Mouse (Mus musculus): Measurements from ENCODE around the gene Gpr75.

Gene Gpr75

DNA sequence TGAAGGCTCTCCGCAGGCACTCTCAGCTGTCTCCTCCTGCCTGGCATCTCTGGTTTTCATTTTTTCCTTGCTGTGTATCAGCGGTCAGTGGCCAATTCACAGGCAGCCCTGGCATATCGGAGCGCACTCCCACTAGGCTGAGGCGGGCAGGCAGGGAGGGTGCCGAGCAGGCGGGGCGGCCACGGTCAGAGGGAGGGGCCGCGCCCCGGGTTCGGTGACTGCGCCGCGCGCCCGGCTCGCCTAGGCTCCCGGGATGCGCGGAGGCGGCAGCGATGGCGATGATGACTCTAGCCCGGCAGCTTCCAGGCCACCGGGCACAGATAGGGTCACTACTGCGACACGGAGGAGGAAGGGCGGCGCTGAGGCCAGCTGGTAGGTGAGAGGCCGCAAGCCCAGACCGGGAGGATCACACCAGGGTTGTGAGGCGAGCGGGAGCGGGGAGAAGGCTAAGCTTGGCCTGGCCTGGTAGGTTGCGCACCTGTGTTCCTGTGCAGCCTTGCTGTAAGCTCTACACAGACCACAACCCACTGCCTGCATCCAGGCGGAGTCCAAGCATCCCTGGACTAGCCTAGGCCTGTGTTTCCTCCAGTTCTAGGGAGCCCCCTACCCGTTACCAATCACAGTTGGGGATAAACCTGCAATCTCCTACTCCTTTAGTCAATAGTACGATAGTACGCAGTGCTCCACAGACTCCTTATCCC is at the start of gene Gpr75, which contains the start of gene Asb3:
Gpr75 (plus strand) TSS at position 188 of the 701 bp plus-strand sequence.
Asb3 (plus strand) TSS at position 246 of the 701 bp plus-strand sequence.
- no peak for DNase-seq (ENCODE audit: low read depth, low spot score)
- H3K36me3 ChIP-seq (ENCODE audit: control insufficient read depth, insufficient read depth, low read length, poor library complexity, severe bottlenecking), result no peaks in the 10 kb centered on the region
- H3K27me3 ChIP-seq (ENCODE audit: control insufficient read depth, insufficient read depth, low read length, poor library complexity, severe bottlenecking), result no peaks in the 10 kb centered on the region

DNA sequence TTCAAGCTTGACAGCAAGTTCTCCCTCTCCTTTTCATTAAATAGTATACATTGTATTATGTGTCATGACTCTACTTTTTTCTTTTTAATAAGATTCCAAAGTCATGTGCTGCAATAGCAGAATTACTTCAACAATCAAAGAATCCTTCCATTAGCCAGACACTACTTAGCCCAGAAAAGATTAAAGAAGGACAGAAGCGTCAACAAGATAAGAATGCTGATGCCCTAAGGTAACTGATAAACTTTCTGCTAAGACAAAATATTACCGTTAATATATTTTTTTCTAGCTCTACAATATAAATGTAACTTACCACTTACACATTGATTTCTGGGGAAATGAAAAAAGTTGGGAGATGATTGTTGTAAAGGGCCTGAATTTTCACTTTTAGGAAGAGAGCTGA is 46.4 kb upstream of the Gpr75 start:
- peaks cover 6% of the 10 kb centered on the region; the same call in 1 of the 2 replicates for H3K36me3 ChIP-seq (ENCODE audit: control insufficient read depth, insufficient read depth, low read length, poor library complexity, severe bottlenecking)
- no peaks in the 10 kb centered on the region for H3K27me3 ChIP-seq (ENCODE audit: control insufficient read depth, insufficient read depth, low read length, poor library complexity, severe bottlenecking)
- DNase-seq (ENCODE audit: low read depth, low spot score), result no peak

DNA sequence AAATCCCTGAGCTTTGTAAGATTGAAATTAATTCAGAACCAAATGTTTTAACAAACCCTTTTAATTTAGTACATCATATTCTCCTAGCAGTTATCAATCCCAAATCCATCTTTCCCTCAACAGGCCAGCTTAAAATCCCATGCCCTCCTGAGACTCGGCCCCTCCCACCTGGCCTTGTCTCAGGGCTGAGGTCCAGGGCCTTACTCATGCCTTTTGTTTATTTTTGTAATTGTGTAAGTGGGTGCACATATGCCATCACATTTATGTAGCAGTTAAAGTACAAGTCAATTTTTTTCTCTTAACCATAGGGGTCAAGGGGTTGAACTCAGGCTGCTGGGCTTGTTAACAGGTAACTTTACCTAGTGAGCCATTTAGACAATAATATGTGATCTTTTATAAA is 40.8 kb upstream of the Gpr75 start:
- Histone ChIP-seq H3K36me3 (ENCODE audit: control insufficient read depth, insufficient read depth, low read length, poor library complexity, severe bottlenecking) (peaks cover 12% of the 10 kb centered on the region), H3K27me3 (ENCODE audit: control insufficient read depth, insufficient read depth, low read length, poor library complexity, severe bottlenecking) (no peaks in the 10 kb centered on the region)
- no peak for DNase-seq (ENCODE audit: low read depth, low spot score)

DNA sequence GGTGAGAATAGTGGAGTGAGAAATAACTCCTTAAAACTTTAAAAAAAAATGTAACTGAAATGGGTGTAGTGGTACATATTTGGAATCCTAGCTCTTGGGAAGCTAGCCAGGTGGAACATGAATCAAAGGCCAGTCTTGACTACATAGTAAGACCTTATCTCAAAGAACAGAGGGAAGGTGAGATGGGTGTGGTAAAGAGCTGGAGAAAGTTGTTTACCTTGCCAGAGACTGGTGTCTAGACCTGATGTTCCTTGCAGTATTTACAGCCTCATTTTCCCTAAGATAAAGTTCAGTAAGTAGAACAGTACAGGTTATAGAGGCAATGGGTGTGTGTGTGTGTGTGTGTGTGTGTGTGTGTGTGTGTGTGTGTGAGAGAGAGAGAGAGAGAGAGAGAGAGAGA is 12.7 kb upstream of the Gpr75 start:
- Histone ChIP-seq H3K27me3 (ENCODE audit: control insufficient read depth, insufficient read depth, low read length, poor library complexity, severe bottlenecking) (no peaks in the 10 kb centered on the region), H3K36me3 (ENCODE audit: control insufficient read depth, insufficient read depth, low read length, poor library complexity, severe bottlenecking) (peaks cover 7% of the 10 kb centered on the region; the same call in 1 of the 2 replicates)
- DNase-seq (ENCODE audit: low read depth, low spot score), result no peak

DNA sequence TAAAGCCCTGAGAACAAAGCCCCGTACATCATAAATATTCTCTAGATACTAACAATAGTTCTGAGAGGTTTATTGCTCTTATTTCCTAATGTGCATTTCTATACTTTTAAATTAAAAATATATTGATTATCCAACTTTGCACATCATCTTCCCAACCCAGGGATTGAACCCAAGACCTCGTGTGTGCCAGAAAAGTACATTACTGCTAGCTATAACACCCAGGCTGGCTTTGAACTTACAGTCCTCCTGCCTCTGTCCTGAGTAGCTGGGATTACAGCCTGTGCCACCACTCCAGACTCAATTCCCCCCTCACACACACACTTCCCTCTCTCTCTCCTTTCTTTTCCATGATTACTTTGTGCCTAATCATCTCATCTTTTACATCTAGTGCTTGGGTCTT is 3.0 kb downstream of the Gpr75 start:
- Histone ChIP-seq H3K27me3 (ENCODE audit: control insufficient read depth, insufficient read depth, low read length, poor library complexity, severe bottlenecking) (no peaks in the 10 kb centered on the region), H3K36me3 (ENCODE audit: control insufficient read depth, insufficient read depth, low read length, poor library complexity, severe bottlenecking) (no peaks in the 10 kb centered on the region)
- DNase-seq (ENCODE audit: low read depth, low spot score), result no peak

DNA sequence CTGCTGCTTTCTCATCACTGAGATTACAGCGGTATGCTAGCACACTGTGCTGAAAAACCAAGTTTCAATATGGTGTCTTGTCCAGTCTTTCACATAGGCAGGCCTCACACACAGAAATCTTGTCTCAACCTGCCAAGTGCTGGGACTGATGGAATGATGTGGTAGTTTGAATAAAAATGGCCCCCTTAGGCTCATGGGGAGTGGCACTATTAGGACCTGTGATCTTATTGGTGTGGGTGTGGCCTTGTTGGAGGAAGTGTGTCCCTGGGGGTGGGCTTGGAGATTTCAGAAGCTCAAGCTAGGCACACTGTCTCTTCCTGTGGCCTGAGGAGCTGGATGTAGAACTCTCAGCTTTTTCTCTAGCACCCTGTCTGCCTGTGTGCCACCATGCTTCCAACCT is 11.0 kb downstream of the Gpr75 start:
- DNase-seq (ENCODE audit: low read depth, low spot score), result no peak
- no peaks in the 10 kb centered on the region for H3K27me3 ChIP-seq (ENCODE audit: control insufficient read depth, insufficient read depth, low read length, poor library complexity, severe bottlenecking)
- no peaks in the 10 kb centered on the region for H3K36me3 ChIP-seq (ENCODE audit: control insufficient read depth, insufficient read depth, low read length, poor library complexity, severe bottlenecking)

DNA sequence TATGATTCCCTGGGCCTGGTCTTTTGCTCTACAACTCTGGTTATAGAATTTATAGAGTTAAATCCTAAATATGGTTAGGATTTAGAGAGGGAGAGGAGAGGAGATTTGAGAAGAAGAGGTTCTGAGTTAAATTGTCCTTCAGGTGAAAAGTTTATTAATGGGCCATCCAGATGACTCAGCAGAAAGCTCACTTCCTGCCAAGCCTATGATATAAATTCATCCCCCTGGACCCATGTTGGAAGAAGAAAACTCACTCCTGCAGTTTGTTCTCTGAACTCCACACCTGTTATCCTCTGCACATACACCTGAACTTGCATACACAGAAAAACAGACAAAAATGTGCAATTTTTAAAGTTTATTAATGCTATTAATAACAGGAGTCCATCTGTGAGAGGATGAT is 14.2 kb downstream of the Gpr75 start:
- no peak for DNase-seq (ENCODE audit: low read depth, low spot score)
- H3K27me3 ChIP-seq (ENCODE audit: control insufficient read depth, insufficient read depth, low read length, poor library complexity, severe bottlenecking), result no peaks in the 10 kb centered on the region
- no peaks in the 10 kb centered on the region for H3K36me3 ChIP-seq (ENCODE audit: control insufficient read depth, insufficient read depth, low read length, poor library complexity, severe bottlenecking)

DNA sequence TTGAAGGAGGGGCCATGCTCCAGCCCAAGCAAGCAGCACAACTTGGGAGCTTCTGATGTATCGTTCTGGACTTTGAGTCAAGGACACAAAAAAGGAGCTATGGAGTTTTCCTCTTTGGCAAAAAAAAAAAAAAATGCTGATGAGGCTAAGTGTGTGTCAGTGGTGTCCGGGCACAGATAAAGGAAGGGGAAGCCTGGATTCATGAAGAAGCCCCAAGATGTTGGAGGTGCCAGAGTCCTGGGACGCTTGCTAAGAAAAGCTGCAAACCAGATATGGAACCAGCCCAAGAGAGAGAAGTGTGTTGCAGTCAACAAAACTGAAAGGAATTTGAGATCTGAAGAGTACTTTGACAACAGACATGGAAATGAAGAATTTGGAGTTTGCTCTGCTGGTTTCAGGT is 27.2 kb downstream of the Gpr75 start:
- H3K36me3 ChIP-seq (ENCODE audit: control insufficient read depth, insufficient read depth, low read length, poor library complexity, severe bottlenecking), result no peaks in the 10 kb centered on the region
- H3K27me3 ChIP-seq (ENCODE audit: control insufficient read depth, insufficient read depth, low read length, poor library complexity, severe bottlenecking), result no peaks in the 10 kb centered on the region
- DNase-seq (ENCODE audit: low read depth, low spot score), result no peak

DNA sequence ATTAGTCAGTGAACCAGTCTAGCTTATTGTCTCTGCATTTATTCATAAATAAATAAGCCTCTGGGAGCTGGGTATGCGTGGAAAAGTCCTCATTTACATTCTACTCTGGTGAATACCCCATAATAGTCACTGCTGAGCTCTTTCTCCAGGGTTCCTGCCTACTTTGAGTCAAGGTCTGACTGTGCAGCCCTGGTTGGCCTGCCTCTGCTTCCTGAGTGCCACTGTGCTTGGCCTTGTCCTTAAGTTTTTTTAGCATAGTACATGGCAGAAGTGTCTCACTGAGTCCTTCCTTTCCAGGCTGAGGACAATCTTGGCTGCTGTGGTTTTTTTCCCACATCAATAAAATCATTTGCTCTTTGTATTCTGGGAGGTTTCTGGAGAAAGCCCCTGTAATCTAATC is 35.5 kb downstream of the Gpr75 start:
- Histone ChIP-seq H3K27me3 (ENCODE audit: control insufficient read depth, insufficient read depth, low read length, poor library complexity, severe bottlenecking) (no peaks in the 10 kb centered on the region), H3K36me3 (ENCODE audit: control insufficient read depth, insufficient read depth, low read length, poor library complexity, severe bottlenecking) (no peaks in the 10 kb centered on the region)
- no peak for DNase-seq (ENCODE audit: low read depth, low spot score)

DNA sequence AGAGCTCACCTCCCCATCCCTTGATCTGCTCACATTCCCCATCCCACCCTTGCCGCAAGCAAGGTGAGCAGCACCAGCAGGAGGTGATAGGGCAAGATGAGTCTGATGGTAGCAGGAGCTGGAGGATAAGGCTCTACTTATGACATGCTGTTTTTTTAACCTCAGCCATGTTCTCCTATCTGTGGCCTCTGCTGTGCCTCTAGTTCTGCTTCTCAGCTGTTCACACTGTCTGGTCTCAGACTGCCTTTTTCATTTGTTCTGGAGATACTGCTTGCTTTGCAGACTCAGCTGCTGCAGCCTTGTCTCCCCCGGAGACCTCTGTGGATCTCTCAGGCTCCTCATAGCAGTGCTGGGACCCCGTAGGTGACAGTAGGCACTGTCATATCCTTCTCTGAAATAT is 38.1 kb downstream of the Gpr75 start:
- Histone ChIP-seq H3K27me3 (ENCODE audit: control insufficient read depth, insufficient read depth, low read length, poor library complexity, severe bottlenecking) (no peaks in the 10 kb centered on the region), H3K36me3 (ENCODE audit: control insufficient read depth, insufficient read depth, low read length, poor library complexity, severe bottlenecking) (no peaks in the 10 kb centered on the region)
- DNase-seq (ENCODE audit: low read depth, low spot score), result no peak

DNA sequence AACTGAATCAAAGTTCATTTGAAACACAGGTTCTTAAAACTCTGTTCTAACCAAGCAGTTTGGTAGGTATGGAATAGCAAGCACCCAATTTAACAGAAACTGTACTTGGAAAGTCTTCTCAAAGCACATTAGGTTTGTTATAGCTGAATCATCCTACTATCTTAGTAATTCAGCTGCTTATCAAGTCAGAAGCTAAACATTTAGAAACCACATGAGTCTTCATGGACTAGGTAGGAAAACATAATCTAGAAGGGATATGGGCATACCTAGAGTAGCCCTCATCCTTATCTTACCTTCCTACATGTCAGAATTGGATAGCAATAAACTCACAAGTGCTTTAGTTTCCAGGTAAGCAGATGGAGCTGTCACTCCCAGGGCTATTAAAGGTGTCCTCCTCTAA is 42.9 kb downstream of the Gpr75 start:
- Histone ChIP-seq H3K27me3 (ENCODE audit: control insufficient read depth, insufficient read depth, low read length, poor library complexity, severe bottlenecking) (no peaks in the 10 kb centered on the region), H3K36me3 (ENCODE audit: control insufficient read depth, insufficient read depth, low read length, poor library complexity, severe bottlenecking) (0 out of 2 replicates have a peak, but pooled peaks cover 4% of the 10 kb centered on the region)
- no peak for DNase-seq (ENCODE audit: low read depth, low spot score)

DNA sequence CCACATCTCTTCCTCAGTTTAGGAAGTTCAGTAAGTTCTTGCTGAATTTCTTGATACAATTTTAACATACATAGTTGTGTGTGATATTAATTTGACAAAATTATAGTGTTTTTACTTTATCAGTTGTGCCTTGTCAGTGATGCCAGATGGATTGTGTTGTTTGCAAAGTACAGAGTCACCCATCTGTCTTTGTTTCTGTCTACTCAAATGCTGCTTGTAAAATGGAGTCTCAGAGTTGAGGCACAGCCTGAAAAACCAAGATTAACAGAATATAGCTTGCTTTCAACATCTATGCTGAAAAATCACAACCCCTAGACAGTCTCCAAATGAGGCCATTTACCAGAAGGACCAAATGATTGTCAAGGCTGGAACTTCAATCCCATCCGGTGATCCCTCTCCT is 43.3 kb downstream of the Gpr75 start:
- no peak for DNase-seq (ENCODE audit: low read depth, low spot score)
- no peaks in the 10 kb centered on the region for H3K27me3 ChIP-seq (ENCODE audit: control insufficient read depth, insufficient read depth, low read length, poor library complexity, severe bottlenecking)

More for the DNA sequence above, 43.3 kb downstream of the Gpr75 start:
- 0 out of 2 replicates have a peak, but pooled peaks cover 4% of the 10 kb centered on the region for H3K36me3 ChIP-seq (ENCODE audit: control insufficient read depth, insufficient read depth, low read length, poor library complexity, severe bottlenecking)

Measured in splenic B cell, adult 2 months (primary cell).